Mouse (Mus musculus) bone marrow, adult 2 months (tissue): ENCODE results near the gene Nfkbie.

Experiments used
- CTCF ChIP-seq: fragments of 200-500 bp; IDR thresholded peaks from 2 replicates; pipeline ENCODE4 v1.5.1; 2011; ENCODE audit warnings: low read length, control low read depth; ENCODE audit not compliant: control insufficient read depth, insufficient read depth
- POLR2A ChIP-seq: fragments of 200-500 bp; IDR thresholded peaks from 2 replicates; pipeline ENCODE4 v1.6.1; 2011; ENCODE audit warnings: low read depth, mild to moderate bottlenecking, control low read depth, low read length, borderline replicate concordance; ENCODE audit not compliant: control insufficient read depth

DNA sequence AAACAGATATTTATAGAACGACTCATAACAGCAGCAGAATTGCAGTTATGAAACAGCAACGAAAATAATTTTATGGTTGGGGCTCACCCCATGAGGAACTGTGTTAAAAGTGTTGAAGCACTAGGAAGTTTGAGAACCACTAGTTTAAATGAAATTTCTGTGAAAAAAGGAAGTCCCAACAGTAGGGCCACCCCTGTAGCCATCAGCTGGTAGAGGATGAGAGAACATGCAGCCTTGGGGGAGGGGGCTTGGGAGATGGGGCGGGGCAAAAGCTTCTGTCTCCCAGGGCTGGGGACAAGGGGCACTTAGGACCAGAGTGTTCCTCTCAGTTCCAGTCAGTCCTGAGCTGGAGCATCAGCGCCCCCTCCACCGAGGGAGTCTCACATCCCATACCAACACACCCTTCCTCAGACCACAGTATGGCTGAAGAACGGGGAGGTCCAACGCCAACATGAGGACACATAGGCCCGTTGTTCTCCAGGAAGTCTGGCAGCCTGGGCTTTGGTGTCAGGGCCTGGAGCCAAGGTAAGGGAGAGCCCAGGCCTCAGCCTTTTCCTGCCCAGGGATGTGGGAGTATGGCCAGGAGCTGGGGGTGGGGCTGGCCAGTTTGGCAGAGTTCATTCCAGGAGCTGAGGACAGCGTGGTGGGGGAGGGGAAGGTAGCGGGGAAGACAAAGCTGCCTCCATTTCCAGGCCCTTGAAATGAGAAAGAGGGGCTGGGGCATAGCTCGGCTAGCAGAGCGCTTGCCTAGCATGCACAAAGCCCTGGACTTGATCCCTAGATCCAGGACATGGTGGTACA lies 28.8 kb downstream of the Nfkbie start:
- TF ChIP-seq CTCF (no peak; the same call in 1 of the 2 replicates), POLR2A (no peak)
